Mouse (Mus musculus) gastrocnemius, postnatal 10 days (tissue): ENCODE measurements at regions not wholly inside any gene's neighbourhood (a gene's known extent, or its start where the extent isn't known, plus 50 kb on each side); places are given as distances from the start of the nearest gene placed in this dataset.
A peak's percentile ranks its signal among the peaks of the same experiment; 100 is the strongest.

Experiments
- DNase-seq: peaks from one replicate; pipeline ENCODE4 v3.0.0; 2021; ENCODE audit warnings: mixed read lengths

GRCm38 (mm10) chr5:132909056-132909455 is 365.9 kb upstream of the Auts2 start:
- no peak for DNase-seq

- no peak for DNase-seq
Observed at GRCm38 (mm10) chr5:132908220-132908619, 365.1 kb upstream of the Auts2 start.

DNA sequence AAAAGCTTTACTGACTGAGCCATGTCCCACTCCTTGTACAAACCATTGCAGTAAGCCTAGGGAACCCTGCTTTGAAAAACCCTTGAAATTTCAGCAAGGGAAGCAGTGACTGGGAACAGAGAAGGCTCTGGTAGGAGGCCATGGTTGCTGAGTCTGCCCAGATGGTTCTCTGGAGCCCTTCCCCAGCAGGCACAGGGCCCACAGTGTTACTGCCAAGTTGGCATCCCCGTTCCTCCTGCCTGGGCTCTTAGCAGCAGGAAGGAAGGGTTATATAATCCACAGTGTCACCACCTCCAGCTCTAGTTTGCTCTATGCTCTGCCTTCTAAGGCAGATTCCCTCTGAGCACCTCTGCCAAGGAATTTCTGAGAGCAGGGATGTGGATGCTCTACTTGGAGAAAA is 349.4 kb upstream of the Auts2 start:
- DNase-seq, result peak; percentile 73

- DNase-seq, result no peak
Observed at GRCm38 (mm10) chr5:132884130-132884529, 341.0 kb upstream of the Auts2 start.

- DNase-seq, result peak; percentile 29
Observed at GRCm38 (mm10) chr5:132882291-132882690, 339.1 kb upstream of the Auts2 start.

GRCm38 (mm10) chr5:132881170-132881569 is 338.0 kb upstream of the Auts2 start:
- DNase-seq, result no peak

- no peak for DNase-seq
Observed at GRCm38 (mm10) chr5:132876336-132876840, 333.2 kb upstream of the Auts2 start.

- no peak for DNase-seq
Observed at GRCm38 (mm10) chr5:132858846-132859510, 315.8 kb upstream of the Auts2 start.

- DNase-seq, result no peak
Observed at GRCm38 (mm10) chr5:132855619-132856510, 312.7 kb upstream of the Auts2 start.

DNA sequence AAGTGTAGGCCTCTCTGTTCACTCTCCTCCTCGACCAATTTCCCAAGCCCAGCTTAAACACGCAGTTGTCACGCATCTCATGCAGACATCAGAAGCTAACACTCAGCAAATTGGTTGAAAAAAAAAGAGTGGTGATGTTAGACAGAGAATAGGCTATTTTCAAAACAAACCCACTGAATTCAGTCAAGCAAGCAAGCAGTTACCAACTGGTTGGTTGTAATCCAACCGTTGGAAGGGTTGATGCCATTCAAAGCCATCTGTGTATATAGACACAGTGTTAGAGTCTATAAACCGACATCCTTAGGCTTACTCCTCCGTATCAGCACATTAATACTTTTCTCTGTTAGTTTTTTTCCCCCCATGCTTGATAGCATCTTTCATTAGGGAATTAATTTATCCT is 307.6 kb upstream of the Auts2 start:
- DNase-seq, result no peak

DNA sequence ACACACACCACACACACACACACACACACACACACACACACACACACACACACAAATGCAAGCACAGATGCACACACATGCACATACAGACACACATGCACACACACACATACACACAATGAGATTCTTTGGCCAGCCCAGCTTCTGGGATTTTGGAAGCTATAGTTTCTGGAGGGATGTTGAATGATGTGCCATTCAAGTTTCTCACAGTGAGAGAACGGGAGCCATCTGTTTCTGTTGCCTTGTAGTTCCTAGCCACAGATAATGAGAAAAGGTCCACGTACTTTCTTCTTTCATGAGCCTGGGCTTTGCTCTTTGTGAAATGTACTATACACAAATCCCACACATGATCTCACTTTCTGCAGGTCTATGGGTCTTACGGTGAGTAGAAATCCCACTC is 304.9 kb upstream of the Auts2 start:
- DNase-seq, result no peak

- no peak for DNase-seq
Observed at GRCm38 (mm10) chr5:132843284-132843683, 300.1 kb upstream of the Auts2 start.

DNA sequence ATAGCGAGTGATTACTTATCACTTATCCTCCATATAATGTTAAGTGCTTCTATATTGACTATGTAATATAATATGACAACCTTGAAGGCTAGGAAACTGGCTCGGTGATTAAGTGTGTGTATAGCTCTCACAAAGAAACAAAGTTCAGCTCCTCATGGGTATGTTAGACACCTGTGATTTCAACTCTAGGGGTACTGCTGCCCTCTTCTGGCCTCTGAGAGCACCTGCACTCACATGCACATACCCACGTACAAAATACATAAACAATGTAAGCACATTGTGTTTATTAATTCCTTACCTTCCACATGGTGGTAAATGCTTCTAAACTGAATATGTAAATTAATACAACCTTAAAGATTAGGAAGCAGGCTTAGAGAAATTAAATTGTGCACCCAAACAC is 298.6 kb upstream of the Auts2 start:
- no peak for DNase-seq

DNA sequence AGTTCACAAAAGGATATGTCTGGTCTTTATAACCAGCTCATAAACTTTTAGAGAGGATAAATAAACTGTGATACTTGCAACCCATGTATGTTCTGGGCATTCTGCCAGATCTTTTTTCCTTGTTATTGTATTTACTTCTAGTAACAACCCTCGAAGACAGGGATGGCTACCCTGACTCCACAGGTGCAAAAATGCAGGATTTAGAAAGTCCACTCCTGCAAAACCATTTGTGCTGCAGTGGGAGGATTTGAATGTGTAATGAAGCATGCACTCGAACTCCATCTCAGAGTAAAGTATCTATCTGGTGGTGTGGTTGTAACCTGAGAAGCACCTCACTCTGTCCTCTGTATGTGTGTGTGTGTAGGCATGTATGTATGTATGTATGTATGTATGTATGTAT is 294.3 kb upstream of the Auts2 start:
- DNase-seq, result no peak

DNA sequence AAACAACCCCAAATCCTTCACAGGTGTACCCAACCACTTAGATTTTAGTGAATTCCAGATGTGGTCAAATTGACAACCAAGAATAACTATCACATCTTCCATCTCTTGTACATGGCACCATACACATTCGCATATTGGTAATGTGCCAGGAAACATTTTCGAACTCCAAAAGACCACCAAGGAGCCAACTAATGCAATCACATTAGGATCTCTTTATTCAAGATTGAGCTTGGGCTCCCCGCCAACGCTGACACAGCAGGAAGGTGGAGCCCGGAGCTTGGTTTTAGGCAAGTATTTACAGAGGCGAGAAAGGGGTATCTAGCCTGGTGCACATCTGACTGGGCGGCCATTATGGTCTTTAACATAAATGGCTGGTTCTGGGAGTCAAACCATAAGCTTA is 285.8 kb upstream of the Auts2 start:
- DNase-seq, result peak; percentile 22

DNA sequence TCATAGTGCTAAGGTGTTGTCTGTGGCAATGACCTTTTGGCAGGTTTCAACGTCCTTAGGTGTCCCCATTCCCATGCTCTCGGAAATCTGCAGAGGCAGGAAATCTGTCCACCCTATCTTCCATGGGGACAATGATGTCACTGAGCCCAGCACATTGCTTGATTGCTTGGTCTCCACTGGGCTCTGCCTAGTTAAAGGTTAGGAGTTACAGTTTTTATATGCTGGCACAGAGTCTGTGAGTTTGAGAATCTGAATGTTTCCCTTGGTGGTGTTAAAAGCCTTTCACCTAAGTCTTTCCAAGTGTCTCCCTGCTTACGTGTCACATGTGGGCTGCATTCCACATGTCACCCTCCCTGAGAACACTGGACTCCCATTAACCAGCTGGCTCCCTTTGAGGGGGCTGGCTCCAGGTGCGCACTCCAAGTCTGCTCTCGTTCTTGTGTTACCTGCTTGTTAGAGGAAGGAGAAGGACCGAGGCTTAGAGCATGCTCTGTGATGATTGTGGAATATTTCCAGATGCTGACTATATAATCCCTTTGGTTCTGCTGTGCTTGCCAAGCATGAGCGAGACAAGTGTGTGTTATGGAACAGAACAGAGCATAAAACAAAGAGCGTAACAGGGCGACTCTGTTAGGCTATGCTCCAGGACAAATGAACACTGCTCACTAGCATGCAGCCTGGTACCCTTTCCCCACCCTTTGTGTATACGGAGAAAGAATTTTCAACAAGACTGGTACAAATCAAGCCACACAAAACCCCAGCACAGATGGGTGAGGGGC is 284.6 kb upstream of the Auts2 start:
- DNase-seq, result no peak

DNA sequence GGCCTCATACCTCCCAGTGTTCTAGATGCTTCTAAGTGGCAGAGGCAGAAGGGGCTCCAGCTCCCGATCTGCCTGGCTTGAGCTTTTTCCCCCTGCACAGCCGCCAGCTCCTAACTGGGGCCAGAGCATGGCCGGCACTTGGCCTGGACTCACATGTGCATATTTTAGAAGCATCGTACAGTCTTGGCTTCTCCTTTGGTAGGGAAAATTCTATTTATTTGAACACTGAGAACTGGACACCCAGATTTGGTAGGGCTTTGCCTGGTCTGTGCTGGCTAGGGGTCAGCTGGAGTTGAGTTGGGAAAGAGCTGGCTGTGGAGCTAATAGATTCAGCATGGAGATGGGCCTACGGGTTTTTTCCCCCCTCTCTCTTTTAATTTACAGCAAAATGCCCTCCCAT is 282.9 kb upstream of the Auts2 start:
- DNase-seq, result peak; percentile 37

- no peak for DNase-seq
Observed at GRCm38 (mm10) chr5:132817665-132818064, 274.5 kb upstream of the Auts2 start.

- DNase-seq, result peak; percentile 22
Observed at GRCm38 (mm10) chr5:132809181-132809580, 266.0 kb upstream of the Auts2 start.

- DNase-seq, result no peak
Observed at GRCm38 (mm10) chr5:132796061-132796460, 252.9 kb upstream of the Auts2 start.

DNA sequence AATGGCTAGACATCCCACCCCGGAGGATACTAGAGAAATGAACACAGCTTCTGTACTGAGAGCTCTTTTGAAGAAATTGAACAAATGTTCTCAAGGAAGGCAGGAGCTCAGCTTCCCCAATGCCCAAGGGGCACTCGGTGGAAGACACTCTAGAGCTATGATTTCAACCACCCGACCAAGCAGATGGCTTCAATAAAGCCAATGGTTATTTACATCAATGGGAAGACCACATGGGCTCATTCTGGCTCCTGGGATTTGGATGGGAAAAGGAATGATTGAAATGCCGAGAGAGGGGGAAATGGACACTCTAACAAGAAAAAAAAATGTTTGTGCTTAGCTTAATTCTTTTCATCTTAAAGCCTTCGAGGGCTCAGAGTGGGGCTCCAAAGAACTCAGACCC is 249.3 kb upstream of the Auts2 start:
- DNase-seq, result no peak

GRCm38 (mm10) chr5:132785291-132785690 is 242.1 kb upstream of the Auts2 start:
- DNase-seq, result no peak

GRCm38 (mm10) chr5:132784791-132785190 is 241.6 kb upstream of the Auts2 start:
- no peak for DNase-seq
